Mouse (Mus musculus): ENCODE measurements around the gene Nmnat2.
"Not testable (repeated sequence)": the region's sequence is repeated elsewhere in the genome, so short reads cannot be mapped to it uniquely, and the experiment has no call there.

The Nmnat2 gene

GRCm38 (mm10) chr1:153062547-153062946, 107.8 kb downstream of the Nmnat2 start:
- DNase-seq, result no peak

- DNase-seq, result no peak
These were observed 110.1 kb downstream of the Nmnat2 start for GRCm38 (mm10) chr1:153064784-153065390.

- DNase-seq, result peak; percentile 58
These were observed 110.9 kb downstream of the Nmnat2 start for GRCm38 (mm10) chr1:153065473-153066386.

- DNase-seq, result no peak
These were observed 111.6 kb downstream of the Nmnat2 start for GRCm38 (mm10) chr1:153066387-153066781.

GRCm38 (mm10) chr1:153071563-153071962, 116.8 kb downstream of the Nmnat2 start:
- DNase-seq, result no peak

GRCm38 (mm10) chr1:153071995-153072394, 117.2 kb downstream of the Nmnat2 start:
- no peak for DNase-seq

GRCm38 (mm10) chr1:153072711-153073110, 117.9 kb downstream of the Nmnat2 start:
- no peak for DNase-seq

- no peak for DNase-seq
These were observed 118.6 kb downstream of the Nmnat2 start for GRCm38 (mm10) chr1:153073441-153073840.

GRCm38 (mm10) chr1:153075087-153075736, 120.4 kb downstream of the Nmnat2 start:
- no peak for DNase-seq

- DNase-seq, result no peak
These were observed 121.2 kb downstream of the Nmnat2 start for GRCm38 (mm10) chr1:153075955-153076354.

GRCm38 (mm10) chr1:153083233-153083632, 128.4 kb downstream of the Nmnat2 start:
- not testable (repeated sequence) for DNase-seq

GRCm38 (mm10) chr1:153084191-153084590, 129.4 kb downstream of the Nmnat2 start:
- peak; percentile 57 for DNase-seq

- DNase-seq, result no peak
These were observed 130.4 kb downstream of the Nmnat2 start for GRCm38 (mm10) chr1:153085198-153085597.

- DNase-seq, result no peak
These were observed 133.0 kb downstream of the Nmnat2 start for GRCm38 (mm10) chr1:153087771-153088170.

GRCm38 (mm10) chr1:153090081-153090480, 135.3 kb downstream of the Nmnat2 start:
- DNase-seq, result no peak

GRCm38 (mm10) chr1:153090807-153091206, 136.0 kb downstream of the Nmnat2 start:
- DNase-seq, result no peak

- DNase-seq, result no peak
These were observed 136.8 kb downstream of the Nmnat2 start for GRCm38 (mm10) chr1:153091438-153092236.

GRCm38 (mm10) chr1:153092237-153092975, 137.6 kb downstream of the Nmnat2 start:
- DNase-seq, result peak; percentile 62

GRCm38 (mm10) chr1:153093172-153093571, 138.4 kb downstream of the Nmnat2 start:
- no peak for DNase-seq

GRCm38 (mm10) chr1:153093581-153093980, 138.8 kb downstream of the Nmnat2 start:
- DNase-seq, result no peak

- DNase-seq, result no peak
These were observed 139.7 kb downstream of the Nmnat2 start for GRCm38 (mm10) chr1:153094226-153095076.
